Mouse (Mus musculus) Muller cell, postnatal 12 days (primary cell): ENCODE results near the gene Lman2l.
A peak's percentile ranks its signal among the peaks of the same experiment; 100 is the strongest.

ENCODE experiments used
- DNase-seq: peaks from one replicate; pipeline ENCODE4 v3.0.0-alpha.2; 2015; ENCODE audit errors: inconsistent ontology term

Lman2l gene

DNA sequence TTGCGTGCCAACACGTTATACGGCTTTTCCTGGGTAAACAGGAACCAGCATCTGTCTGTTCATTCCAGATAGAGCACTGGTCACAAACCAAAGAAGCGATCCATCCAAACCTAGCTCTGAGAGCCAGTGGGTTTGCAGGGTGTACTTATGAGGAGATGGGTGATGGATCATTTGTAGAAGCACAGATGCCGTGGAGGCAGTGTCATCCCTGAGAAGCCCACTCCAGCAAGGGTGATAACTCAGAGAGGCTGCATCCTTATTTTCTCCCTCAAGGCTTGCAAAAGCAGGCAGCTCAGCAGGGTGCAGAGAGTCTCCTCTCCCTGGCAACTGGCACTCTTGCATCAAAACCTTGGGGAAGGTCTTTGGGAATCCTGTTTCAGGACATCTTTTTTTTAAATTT, 13.1 kb upstream of the Lman2l start:
- DNase-seq, result no peak

DNA sequence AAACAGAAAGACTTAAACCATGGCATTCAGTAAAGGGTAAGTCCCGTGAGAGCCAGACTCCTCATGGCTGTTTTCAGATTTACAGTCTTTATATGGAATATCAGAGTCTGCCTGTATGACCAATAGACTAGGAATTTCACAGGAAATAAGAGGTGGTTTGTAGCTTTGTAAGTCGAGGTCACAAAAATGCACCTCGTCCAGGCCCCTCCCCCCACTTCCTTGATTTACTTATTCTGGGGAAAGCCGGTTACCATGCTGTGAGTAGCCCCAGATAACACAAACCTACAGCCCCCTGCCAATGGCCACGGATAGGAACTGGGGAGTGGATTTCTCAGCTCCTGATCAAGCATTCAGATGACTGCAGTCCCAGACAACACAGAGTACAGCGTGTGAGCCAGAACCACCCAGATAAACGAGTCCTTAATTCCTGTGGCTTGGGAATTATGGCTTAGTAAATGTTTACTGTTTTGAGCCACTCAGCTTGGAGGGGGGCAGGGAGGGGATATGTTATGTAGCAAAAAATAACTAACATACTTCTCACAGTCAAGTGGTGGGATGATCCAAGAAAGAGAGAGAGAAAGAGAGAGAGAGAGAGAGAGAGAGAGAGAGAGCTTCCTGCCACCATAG, 12.4 kb upstream of the Lman2l start:
- peak; percentile 83 for DNase-seq

DNA sequence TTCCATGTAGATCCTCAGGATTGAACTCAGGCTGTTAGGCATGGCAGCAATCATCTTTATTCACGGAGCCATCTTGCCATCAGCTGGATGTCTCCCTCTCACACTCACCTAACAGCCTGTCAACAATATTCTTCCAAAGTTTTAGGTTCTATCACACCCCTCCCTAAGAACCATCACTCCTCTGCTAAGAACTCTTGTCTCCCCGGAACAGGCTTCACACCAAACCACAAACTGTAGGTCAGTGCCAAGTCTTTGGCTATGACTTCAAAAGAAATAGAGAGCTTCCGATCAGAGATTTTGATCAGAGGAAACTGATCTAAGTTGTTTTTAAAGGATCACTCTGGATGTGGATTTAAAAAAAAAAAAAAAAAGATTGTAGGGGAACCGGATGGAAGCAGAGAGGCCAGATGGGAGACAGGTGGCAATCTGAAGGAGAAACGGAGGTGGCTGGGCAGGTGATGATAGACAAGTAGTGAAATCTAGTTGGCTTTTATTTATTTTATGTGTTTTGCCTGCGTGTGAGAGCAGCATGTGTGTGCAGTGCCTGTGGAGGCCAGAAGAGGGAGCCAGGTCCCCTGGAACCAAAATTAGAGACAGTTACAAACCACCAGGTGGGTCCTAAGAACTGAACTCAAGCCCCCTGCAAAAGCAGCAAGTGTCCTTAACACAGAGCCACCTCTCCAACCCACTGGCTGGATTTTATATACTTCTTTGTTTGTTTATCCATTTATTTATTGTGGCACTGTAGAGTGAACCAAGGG, 9.2 kb upstream of the Lman2l start:
- DNase-seq, result no peak

DNA sequence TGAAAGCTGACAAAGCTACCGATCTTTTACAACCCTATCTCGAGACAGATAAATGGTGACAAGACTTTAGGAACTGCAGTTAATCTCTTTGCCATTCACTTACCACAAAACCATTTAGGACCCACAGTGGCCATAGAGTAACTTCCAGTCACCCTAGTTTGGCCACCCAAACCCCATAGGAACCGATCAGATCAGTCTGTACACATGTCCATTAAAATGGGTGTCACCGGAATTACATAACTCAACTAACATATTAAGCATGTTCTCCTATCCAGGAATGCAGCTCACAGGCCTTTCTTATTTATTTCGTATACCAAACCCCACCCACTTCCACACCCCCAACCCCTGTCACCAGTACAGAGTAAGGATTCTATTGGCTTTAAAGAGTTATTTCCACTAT, 1.8 kb upstream of the Lman2l start:
- no peak for DNase-seq

DNA sequence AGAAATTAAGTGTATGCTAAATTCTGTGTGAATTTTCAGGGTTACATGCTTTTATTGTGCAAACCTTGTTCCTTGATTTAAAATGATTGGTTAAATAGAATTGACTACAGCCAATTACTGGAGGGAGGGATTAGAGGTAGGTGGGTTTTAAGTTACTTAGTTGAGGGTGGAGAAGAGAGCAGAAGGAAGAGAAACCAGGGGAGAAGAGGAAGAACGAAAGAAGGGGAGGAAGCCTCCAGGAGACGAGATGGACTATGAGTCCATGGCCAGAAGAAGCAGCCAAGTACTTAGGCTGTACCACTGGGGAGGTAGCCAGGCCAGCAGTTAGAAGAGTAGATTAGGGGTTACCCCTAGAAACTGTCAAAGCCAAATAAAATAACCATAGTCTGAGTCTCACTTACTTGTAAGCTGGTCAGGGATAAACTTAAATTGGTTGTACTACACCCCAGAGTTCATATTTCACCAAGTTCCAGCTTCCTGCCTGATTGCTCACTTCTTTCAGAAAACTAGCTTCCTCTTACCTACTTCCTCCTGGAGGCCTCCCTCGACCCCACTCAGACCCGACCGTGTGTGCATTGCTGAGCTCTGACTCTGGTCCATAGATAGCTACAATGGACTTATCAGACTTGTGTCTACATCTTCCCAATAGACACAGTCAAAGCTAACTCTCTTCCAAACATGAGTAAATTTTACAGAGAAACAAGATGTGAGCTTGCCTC, 1.2 kb upstream of the Lman2l start:
- no peak for DNase-seq

DNA sequence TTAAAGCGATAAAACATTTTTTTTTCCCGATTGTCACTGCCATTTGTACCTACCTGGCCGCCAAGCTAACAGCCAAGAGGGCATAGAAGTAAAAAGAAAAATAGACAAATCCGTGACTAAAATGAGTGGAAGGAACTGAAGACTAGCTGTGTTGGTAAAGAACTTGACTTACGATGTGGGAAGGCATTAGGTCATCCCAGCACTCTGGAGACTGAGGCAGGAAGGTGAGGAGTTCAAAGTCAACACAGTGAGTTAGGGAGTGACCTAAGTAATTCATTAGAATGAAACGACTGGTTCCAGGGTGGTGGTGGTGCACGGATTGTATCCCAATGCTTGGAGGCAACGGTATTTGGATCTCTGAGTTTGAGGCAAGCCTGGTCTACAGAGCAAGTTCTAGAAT, 437 bp upstream of the Lman2l start:
- DNase-seq, result no peak

DNA sequence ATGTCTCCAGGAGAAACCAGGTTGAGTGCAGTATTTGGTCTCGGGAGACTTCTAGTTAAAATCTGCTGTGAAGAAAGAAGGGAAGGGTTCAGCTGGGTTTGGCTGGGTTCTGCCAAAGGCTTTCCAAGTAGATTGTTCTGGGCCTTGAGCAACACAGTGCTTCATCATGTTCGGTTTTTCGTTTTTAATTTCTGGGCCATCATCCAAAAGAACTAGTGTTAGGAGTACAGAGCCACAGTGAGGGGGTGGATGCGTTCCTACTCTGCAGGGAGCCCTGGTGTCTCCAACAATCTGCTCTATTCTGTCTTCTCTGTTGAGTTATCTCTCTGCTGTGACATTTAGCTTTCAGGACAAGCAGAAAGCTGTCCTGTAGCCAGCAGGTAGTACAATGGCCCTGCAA, 4.0 kb downstream of the Lman2l start:
- DNase-seq, result peak; percentile 88

DNA sequence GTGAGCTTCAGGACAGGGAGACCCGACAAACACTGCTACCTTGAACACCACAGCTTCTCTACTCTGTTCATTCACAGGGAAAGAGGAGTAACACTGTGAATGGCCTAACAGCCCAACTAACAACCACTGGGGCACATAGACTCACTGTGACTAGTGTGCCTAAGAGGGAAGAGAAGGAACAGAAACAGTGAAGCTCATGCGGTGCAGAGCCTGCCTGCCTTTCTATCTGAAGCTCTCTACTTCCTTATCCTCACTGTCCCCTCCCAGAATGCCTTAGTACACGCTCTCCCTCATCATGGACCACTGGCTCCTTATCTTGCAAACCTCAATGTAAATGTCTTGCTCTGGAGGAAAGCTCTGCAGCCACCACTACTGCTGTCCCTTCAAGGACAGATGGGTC, 7.8 kb downstream of the Lman2l start:
- DNase-seq, result no peak

DNA sequence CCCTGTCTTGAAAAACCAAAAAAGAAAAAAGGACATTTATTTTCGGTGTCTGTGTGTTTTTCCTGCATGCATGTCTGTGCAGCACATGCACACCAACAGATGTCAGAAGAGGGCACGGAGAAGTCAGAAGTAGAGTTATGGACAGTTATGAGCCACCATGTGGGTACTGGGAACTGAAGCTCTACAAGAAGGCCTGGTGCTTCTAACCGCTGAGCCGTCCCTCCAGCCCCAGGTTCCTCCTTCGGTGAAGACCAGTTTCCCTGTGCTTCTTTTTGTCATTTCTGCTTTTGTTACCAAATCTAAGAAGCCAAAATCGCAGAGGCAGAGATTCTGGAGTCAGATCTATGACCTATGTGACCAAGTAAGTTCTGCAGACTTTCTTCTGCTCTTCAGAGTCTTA, 8.6 kb downstream of the Lman2l start:
- no peak for DNase-seq

DNA sequence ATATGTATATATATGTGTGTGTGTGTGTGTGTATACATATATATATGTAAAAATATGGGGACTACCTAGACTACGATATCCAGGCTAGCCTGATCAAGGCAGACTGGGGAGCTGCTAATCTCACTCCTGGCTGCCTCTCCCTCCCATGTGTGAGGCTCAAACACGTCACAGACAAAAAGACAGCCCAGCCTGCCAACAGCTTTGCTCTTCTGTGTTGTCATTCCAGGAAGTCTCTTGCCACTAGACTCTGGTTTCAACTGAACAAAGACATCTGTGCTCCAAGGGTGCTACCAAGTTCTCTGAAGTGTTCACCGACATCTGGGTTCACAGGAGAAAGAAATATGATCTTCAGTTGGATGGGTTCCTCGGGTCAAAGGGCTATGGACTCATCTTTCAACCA, 10.0 kb downstream of the Lman2l start:
- no peak for DNase-seq

DNA sequence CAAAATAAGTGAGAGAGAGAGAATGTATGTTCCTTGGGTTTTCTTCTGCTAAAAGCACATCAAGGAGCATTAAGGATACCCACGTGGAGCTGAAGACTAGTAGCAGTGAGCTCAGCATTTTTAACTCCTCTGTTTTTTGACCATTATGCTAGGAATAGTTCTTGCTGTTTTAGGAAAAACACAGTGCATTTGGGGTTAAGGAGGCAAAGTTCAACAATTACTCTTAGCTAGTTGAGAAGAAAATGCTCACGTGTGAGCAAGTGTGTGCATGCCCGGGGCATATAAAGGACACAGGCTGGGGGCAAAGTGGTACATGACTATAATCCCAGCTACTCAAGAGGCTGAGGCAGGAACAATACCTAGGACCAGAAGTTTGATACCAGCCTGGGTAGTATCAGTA, 11.5 kb downstream of the Lman2l start:
- no peak for DNase-seq

DNA sequence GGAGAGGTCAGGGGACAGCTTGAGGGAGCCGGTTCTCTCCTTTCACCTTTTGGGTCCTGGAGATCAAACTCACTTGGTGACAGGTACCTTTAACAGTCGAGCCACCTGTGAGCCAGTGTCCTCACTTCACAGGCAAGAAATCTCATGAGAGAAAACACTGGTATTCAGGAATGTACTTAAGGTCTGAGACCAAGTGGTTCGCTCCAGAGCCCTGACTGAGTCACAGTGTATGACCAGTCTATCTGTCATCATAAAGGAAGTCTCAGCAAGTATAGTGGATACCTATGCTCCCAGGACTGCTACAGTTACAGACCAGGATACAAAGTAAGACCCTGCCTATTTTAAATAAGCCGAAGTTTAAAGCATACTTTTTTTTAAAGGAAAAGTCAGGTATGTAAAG, 12.1 kb downstream of the Lman2l start:
- DNase-seq, result no peak

DNA sequence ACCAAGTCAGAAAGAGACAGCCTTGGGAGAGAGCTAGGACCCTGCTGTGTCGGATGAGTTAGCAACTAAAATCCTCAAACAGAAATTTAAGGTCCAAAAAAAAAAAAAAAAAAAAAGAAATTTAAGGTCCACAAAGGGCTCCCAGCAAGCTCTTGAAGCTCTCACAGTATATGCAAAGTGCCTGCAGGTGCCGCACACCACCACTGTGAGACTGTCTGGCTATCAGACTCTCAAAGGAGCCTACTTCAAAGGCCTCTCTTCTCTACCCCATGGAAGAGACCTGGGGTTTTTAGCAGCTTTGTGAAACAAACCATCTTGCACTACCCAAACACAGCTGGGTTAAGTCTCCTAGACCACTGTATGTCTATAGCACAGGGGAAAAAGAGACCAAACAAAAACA, 15.6 kb downstream of the Lman2l start:
- no peak for DNase-seq

DNA sequence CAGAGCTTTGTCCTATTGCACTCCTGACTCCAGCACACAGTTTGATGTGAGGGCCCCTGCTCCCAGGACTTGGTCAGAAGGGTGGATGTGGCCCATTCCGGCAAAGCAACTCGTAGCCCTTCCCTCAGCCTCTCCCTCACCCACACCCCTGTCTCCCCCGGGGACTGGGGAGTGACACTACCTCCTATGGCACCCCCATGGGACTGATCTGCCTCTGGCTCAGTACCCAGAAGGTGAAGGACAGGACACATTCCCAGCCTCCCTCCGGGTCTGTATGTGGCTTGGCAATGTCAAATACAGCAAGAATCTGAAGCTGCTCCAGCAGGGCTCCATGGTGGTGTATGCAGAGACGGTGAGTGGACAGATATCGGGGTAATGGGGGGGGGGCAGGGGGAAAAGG, 40.5 kb downstream of the Lman2l start:
- no peak for DNase-seq

DNA sequence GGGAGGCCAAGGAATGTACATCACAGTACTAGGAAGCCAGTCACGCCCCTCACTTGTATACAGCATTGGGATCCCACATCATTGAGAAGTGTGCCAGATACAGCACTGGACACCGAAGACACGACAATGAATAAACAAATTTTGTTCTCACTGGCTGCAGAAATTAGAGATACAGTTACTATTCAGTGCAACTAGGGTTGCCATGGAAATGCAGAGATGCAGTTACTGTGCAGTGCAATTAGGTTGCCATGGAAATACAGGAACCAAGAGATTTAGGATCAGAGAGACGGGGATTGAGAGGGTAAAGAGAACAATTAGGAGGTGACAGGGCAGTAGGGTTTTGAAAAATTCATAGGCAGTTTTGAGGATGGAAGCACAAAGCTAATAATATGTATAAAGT, 43.6 kb downstream of the Lman2l start:
- DNase-seq, result no peak

DNA sequence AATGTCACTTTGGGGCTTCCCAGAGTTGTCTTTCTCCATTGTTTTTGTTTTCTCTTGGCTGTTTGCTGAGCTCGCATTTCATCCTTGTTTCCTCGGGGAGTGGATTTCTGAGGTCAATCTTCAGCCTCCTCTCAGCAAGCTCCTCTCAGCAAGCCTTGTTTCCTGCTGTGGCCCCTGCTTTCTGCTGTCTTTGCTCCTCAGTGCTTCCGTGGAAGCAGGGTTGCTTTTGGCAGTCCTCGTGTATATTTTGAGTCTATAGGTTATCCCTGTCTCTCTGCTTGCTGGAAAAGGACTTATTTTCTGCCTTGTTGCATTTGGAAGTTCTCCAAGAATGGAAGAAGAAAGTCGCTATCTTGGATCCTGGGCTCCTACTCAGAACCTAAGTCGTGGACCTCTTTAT, 48.0 kb downstream of the Lman2l start:
- no peak for DNase-seq

DNA sequence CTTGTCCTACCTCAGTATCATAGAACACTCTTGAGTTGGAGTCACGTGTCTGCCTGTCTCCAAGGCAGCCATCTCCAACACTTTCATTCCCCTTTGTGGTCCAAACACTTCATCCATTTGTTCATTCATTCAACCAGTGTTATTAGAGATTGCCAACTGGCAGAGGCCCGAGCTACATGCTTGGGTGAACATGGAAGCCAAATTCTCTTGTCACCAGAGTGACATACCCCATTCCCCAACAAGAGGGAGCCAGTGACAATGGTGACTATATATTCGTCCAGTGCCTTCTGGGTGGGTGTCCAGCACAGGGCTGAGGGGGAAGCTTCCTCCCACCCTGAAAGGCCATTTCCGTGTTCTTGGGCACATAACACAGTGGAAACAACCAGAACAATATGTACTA, 65.5 kb downstream of the Lman2l start:
- peak; percentile 88 for DNase-seq

DNA sequence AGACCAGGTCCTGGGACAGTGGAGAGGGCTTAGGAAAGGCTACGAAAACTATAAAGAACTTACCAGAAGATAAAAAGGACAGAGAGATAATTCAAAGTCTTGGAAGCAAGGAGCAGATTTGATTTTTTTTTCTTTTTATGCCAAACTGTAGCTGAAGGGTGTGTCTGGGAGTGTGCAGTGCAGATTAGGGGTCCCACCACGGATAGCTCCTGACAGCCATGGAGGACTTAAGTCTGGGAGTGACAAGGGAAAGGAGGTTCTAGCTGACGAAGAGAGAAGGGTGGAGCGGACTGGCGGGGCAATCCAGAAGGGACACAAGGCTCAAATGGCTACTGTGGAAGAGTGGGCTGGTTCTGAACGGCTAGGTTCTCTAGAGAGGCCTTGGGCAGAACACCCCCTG, 66.2 kb downstream of the Lman2l start:
- DNase-seq, result no peak

DNA sequence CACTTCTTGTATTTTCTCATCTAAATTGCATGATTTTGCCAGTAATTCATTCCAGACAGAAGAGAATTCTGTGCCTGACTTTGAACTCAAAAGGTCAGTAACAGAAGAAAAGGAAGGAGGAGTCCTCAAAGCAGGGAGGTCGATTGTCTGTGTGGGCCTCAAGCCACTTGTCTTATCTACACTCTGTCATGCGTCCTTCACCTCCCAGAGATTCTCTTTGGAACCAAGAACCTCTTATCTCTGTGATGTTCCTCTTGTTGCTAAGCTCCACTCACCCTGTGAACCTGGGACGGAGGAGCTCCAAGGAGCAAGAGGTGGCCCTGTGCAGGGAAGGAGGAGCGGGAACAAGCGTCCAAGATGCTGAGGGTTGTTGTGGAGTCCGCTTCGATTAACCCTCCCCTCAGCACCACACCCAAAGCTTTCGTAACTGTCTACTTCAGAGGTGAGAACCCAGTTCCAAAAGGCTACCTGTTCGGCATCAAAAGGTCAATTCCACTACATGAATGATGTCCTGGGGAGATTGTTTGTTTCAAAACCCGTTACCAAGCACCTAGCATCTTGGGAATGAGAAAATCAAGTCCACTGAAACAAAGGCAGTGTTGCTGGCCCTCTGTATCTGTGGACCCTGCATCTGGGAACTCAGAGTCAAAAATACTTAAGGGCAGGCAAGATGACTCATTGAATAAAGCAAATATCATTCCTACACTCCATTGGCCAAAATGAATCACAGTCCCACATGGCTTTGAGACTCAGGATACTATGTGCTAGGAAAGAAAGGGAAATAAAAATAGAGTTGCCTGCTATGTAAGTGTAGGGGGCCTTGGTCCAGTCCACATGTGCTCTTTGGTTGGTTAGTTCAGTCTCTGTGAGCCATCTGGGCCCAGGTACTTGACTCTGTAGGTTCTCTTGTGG, 72.9 kb downstream of the Lman2l start, which contains the start of gene Fer1l5:
Fer1l5 (plus strand) TSS at position 358 of the 912 bp plus-strand sequence.
- no peak for DNase-seq

DNA sequence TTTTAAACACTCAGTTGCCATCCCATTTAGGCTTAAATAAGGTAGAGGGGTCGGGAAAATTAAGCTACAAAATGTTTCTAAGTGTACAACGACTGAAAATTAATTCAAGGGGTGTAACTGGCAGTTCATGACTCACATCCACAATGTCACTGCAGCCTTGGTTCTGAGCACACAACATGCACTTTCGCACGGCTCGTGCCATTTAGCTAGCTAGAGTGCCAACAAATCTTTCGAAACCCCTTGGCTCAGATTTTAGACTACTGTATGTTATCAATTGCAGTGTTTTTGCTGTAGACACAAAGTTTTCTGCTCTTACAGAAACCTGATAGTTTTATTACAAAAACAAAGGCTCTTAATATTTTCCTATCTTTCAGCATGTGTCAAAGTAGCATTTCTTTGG, 74.2 kb downstream of the Lman2l start:
- DNase-seq, result no peak
